Mouse (Mus musculus) v-Abl transformed pro-B cells (cell line): ENCODE results near the gene Shisa2.

Experiments
- in situ Hi-C, 2 experiments: fragments of 400-800 bp; cut with MboI; formaldehyde crosslinking; loops; one replicate each; pipeline ENCODE4 v1.15.1; 2025; ENCODE audit not compliant: unreplicated experiment in 2 of 2

Shisa2 gene

GRCm38 (mm10) chr14:59627823-59628222 is 2.7 kb downstream of the Shisa2 start:
- in situ Hi-C loops, result no loop called here

- in situ Hi-C loops, result no loop called here
Measured at GRCm38 (mm10) chr14:59629308-59629707, 4.2 kb downstream of the Shisa2 start.

- in situ Hi-C loops, result no loop called here
Measured at GRCm38 (mm10) chr14:59630096-59630495, 5.0 kb downstream of the Shisa2 start.

- in situ Hi-C loops, result no loop called here
Measured at GRCm38 (mm10) chr14:59632067-59632466, 7.0 kb downstream of the Shisa2 start.

GRCm38 (mm10) chr14:59633295-59633898 is 8.3 kb downstream of the Shisa2 start:
- in situ Hi-C loops, result no loop called here

- in situ Hi-C loops, result no loop called here
Measured at GRCm38 (mm10) chr14:59633988-59634387, 8.9 kb downstream of the Shisa2 start.

- in situ Hi-C loops, result no loop called here
Measured at GRCm38 (mm10) chr14:59638906-59639703, 14.0 kb downstream of the Shisa2 start.

- in situ Hi-C loops, result no loop called here
Measured at GRCm38 (mm10) chr14:59641856-59642255, 16.7 kb downstream of the Shisa2 start.

GRCm38 (mm10) chr14:59643582-59643981 is 18.5 kb downstream of the Shisa2 start:
- in situ Hi-C loops, result no loop called here

- in situ Hi-C loops, result no loop called here
Measured at GRCm38 (mm10) chr14:59644166-59644565, 19.1 kb downstream of the Shisa2 start.

GRCm38 (mm10) chr14:59644896-59645295 is 19.8 kb downstream of the Shisa2 start:
- in situ Hi-C loops, result no loop called here

- in situ Hi-C loops, result no loop called here
Measured at GRCm38 (mm10) chr14:59646826-59647697, 22.0 kb downstream of the Shisa2 start.

GRCm38 (mm10) chr14:59648611-59649010 is 23.5 kb downstream of the Shisa2 start:
- in situ Hi-C loops, result no loop called here

- in situ Hi-C loops, result no loop called here
Measured at GRCm38 (mm10) chr14:59649337-59649736, 24.2 kb downstream of the Shisa2 start.

GRCm38 (mm10) chr14:59656591-59656990 is 31.5 kb downstream of the Shisa2 start:
- in situ Hi-C loops, result no loop called here

- in situ Hi-C loops, result no loop called here
Measured at GRCm38 (mm10) chr14:59657098-59657497, 32.0 kb downstream of the Shisa2 start.

- in situ Hi-C loops, result no loop called here
Measured at GRCm38 (mm10) chr14:59672893-59673515, 47.9 kb downstream of the Shisa2 start.

- in situ Hi-C loops, result no loop called here
Measured at GRCm38 (mm10) chr14:59674556-59674955, 49.4 kb downstream of the Shisa2 start.

- in situ Hi-C loops, result no loop called here
Measured at GRCm38 (mm10) chr14:59675330-59675729, 50.2 kb downstream of the Shisa2 start.

GRCm38 (mm10) chr14:59677598-59678003 is 52.5 kb downstream of the Shisa2 start:
- in situ Hi-C loops, result no loop called here
